22 mouse cellular contexts compared by ENCODE assay signal in the genomic region with DNA sequence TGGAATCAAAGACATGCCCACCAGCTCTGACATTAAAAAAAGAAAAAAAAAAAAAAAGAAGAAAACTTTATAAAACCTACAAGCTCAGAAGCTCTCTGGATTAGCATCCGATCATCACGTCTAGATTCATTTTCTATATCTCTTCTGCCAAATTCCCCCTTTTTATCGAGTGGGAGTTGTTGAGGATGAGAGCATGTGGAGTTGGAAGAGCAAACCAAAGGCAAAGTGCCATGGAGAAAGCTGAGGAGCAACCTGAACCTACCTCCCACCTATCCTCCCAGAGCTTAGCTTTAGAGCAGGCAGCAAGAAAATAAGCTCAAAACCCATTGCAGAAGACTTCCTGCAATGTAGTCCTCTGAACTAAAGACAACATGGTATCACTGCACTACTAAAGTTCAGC. TPM values are rescaled to one million over a fixed set of nuclear protein-coding genes. Genes with fewer than 3 reads are reported as not detected.
"Had no signal": no experiment of that assay in that cellular context is flagged by ENCODE, and none has a peak within 500 bp of the region (broad histone marks: within the 10 kb centered on the region; RNA-seq: fewer than 3 reads in every experiment).

No protein-coding gene starts in this region.

- DNase-seq: gastrocnemius, postnatal 14 days; gastrocnemius, postnatal 36 days; heart, adult 11 months; heart, adult 2 months; heart, postnatal 14 days; heart, postnatal 36 days; kidney, adult 11 months; kidney, adult 8-10 months; kidney, postnatal 10 days; kidney, postnatal 25 days; kidney, postnatal 4 days; liver; liver, embryonic 13.5 days had no signal

- H3K4me1 ChIP-seq: heart, embryonic 13.5 days; heart, embryonic 15.5 days; hindbrain, embryonic 13.5 days; hindbrain, embryonic 15.5 days; limb, embryonic 10.5 days; limb, embryonic 12.5 days had no signal

- H3K36me3 ChIP-seq: heart, embryonic 13.5 days; heart, embryonic 15.5 days; limb, embryonic 12.5 days; liver, embryonic 13.5 days had no signal

- ATAC-seq: hindbrain, postnatal 0 days; intestine, embryonic 16.5 days had no signal

- H3K27me3 ChIP-seq: heart, embryonic 13.5 days; heart, embryonic 15.5 days; hindbrain, embryonic 13.5 days; hindbrain, embryonic 15.5 days; limb, embryonic 12.5 days; liver, embryonic 13.5 days had no signal

- H3K27ac ChIP-seq: heart, adult 2 months; heart, embryonic 13.5 days; heart, embryonic 15.5 days; hindbrain, embryonic 13.5 days; hindbrain, embryonic 15.5 days; hindbrain, postnatal 0 days; layer of hippocampus, adult 2 months; limb, embryonic 10.5 days; limb, embryonic 12.5 days; liver, embryonic 13.5 days had no signal

- H3K4me3 ChIP-seq: heart, adult 2 months; heart, embryonic 13.5 days; heart, embryonic 15.5 days; hindbrain, embryonic 13.5 days; hindbrain, embryonic 15.5 days; layer of hippocampus, adult 2 months; limb, embryonic 10.5 days; limb, embryonic 12.5 days; liver, embryonic 13.5 days had no signal

RNA-seq across cellular contexts. Expression of gene Adam21, which starts 4.1 kb away (rescaled TPM):
- polyA plus RNA-seq: heart, adult 2 months; liver, embryonic 13.5 days had no signal
